Mouse (Mus musculus) left cerebral cortex, adult 2 months (tissue): ENCODE measurements around the gene Fancm. TPM values are rescaled to one million over a fixed set of nuclear protein-coding genes. Genes with fewer than 3 reads are reported as not detected.
A peak's percentile ranks its signal among the peaks of the same experiment; 100 is the strongest.

Source experiments
- DNase-seq, 2 experiments: peaks; one replicate each; pipeline ENCODE4 v3.0.0; 2021 to 2022; ENCODE audit warnings: low spot score in 2 of 2, mixed read lengths in 1 of 2; ENCODE audit errors: extremely low spot score in 1 of 2
- H3K27ac ChIP-seq: fragments of 200-600 bp; 2 replicates; pipeline ENCODE4 v1.8.1; 2022
- H3K4me3 ChIP-seq: fragments of 200-600 bp; 2 replicates; pipeline ENCODE4 v1.8.1; 2022
- CTCF ChIP-seq: fragments of 200-600 bp; IDR thresholded peaks from 2 replicates; pipeline ENCODE4 v1.8.1; 2022; ENCODE audit warnings: antibody characterized with exemption, mild to moderate bottlenecking, moderate library complexity
- intact Hi-C: fragments of 180-260 bp; cut with DNase I; formaldehyde crosslinking; loops from one replicate; pipeline ENCODE4 v1.15.1; 2025
- total RNA-seq, 2 experiments: library from RNA; stranded (reverse); gene quantifications; 2 replicates each; pipeline ENCODE4 v1.2.3; 2021

Fancm gene
- total RNA-seq, 2 experiments from 2014 or later, result 15.9 to 17.9 TPM

DNA sequence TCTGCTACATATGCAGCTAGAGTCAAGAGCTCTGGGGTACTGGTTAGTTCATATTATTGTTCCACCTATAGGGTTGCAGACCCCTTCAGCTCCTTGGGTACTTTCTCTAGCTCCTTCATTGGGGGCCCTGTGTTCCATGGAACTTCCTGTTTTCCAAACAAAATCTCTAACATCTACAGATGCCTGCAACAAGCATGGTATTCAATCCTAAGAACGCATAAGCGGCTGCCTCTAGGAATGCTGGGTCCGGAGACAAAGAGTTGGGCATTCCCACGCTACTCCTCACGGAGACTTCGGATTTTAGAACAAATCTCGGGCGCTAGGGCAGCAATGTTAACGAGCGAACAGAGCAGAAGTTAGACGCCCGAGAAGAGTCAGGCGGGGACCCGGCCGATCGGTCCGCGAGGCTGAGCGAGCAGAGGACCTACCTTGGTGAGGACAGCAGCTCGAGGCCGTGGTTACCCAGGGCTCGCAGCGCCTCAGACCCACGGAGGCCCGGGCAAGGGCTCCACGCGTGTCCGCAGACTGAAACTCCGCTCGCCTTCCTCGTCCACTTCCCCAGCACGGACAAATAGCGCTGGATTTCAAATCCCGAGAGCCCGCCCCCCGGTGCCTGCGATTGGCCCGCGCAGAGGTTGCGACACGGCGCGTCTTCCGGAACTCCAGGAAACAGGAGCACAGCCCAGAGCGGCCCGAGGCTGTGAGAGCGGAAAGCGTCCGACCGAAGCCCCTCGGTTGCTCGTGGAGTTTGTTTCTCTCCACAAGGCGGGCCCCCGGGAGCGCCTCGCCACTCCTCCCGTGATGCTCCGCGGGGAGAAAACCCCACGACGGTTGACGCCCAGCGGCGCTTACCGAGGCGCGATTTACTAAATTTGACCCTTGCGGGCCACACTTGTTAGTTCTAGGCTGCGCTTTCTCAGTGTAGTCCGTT is 96.9 kb downstream of the Fancm start, which contains the start of gene Mis18bp1:
Gene Mis18bp1, minus strand, starts transcription at position 584 of the 931 bp plus-strand sequence.
- Histone ChIP-seq H3K27ac (peak within 1 kb of the TSS; percentile 95), H3K4me3 (peak within 1 kb of the TSS; percentile 56)
- intact Hi-C loops, result loop anchor here (1.0 kb wide), 1 partner anchor 97 kb away; the partner anchor contains the start of gene Fancm
- no peak for TF ChIP-seq CTCF
- DNase-seq, result peak; percentile 88 to 91

GRCm38 (mm10) chr12:65172959-65173358 is 97.6 kb downstream of the Fancm start:
- TF ChIP-seq CTCF, result peak; percentile 66
- peak; percentile 40 to 47 for DNase-seq
- Histone ChIP-seq H3K4me3 (peak overlapping the region; percentile 56), H3K27ac (peak overlapping the region; percentile 95)
- intact Hi-C loops, result loop anchor here (1.0 kb wide), 1 partner anchor 98 kb away; the partner anchor contains the start of gene Fancm

- no peak for TF ChIP-seq CTCF
- Histone ChIP-seq H3K27ac (no peak overlapping the region), H3K4me3 (no peak overlapping the region)
- no peak for DNase-seq
- intact Hi-C loops, result no loop called here
Observed at GRCm38 (mm10) chr12:65173736-65174135, 98.3 kb downstream of the Fancm start.

Other genes starting within 250 kb of the Fancm start
- 10 to 100 TPM; 15.1 to 15.7 TPM for gene Gm527, start 157.7 kb upstream of the Fancm start, total RNA-seq
- gene Klhl28, start 110.1 kb upstream of the Fancm start, total RNA-seq, result 10 to 100 TPM; 22.9 to 24.2 TPM
- 10 to 100 TPM; 56.0 to 57.0 TPM for gene Togaram1, start 109.8 kb upstream of the Fancm start, total RNA-seq
- 10 to 100 TPM; 41.6 to 44.9 TPM for gene Prpf39, start 39.3 kb upstream of the Fancm start, total RNA-seq
- gene Fkbp3, start 1.6 kb upstream of the Fancm start, total RNA-seq, result 100 to 1,000 TPM; 152 to 162 TPM
- gene Mis18bp1, start 97.0 kb downstream of the Fancm start, total RNA-seq, result under 1 TPM; 0.19 to 0.48 TPM
- not detected for gene Wdr20rt, start 149.9 kb downstream of the Fancm start, total RNA-seq